Mouse (Mus musculus) thymus, postnatal 10 days (tissue): ENCODE results near the gene Fam193a.

Experiments
- DNase-seq, 2 experiments: peaks; one replicate each; pipeline ENCODE4 v3.0.0; 2021; ENCODE audit warnings: low spot score in 2 of 2

Gene Fam193a

DNA sequence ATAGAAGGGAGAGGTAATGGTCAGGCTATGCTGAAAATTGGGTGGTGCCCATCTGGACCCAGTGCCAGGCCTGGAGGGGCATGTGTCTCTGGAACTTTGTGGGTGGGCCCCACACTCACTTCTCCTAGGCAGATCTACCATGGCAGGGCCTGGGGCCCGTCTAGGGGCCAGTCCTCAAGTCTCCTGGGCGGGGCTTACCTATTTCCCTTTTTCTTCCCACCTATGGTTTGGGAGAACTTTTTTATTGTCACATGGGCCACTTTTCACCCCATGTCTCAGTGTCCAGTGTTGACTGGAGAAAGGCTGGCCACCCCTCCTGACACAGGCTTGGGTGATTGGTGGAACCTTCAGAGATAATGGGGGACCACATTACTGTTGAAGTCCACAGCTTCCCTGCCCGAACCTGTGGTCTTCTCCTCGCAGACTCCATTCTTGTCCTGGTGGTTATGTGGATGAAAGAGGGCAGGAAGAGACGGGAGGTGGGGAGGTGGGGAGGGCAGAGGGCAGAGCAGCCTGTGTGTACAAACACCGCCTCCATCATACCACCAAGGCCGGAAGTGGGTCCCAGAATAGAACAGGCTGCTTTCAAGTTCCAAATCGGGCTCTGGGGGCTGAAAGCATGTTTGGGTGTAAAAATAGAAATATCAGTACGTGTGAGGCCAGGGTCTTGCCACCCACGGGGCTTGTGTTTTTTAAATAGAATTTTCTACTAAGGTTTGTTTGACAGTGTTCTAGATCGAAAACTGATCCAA lies 150.9 kb downstream of the Fam193a start:
- peak; percentile 67 to 69 for DNase-seq

DNA sequence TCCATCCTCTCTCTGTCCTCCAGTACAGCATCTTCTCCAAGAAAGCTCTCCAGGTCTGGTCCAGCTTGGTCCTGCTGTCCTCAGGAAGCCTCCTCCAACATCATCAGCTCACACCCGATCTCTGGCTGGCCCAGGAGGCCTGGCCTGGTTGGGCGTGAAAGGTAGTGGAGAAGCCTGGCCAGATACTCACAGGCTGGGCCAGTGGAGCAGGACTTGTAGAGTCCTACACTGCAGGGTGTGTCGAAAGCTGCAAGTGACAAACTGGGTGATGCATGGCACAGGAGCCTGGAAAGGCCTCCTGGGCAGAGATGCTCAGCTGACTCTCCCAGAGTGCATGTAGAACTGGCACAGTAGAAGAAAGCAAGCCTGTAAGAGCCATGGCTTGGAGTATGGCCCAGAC lies 151.6 kb downstream of the Fam193a start:
- DNase-seq: no peak

DNA sequence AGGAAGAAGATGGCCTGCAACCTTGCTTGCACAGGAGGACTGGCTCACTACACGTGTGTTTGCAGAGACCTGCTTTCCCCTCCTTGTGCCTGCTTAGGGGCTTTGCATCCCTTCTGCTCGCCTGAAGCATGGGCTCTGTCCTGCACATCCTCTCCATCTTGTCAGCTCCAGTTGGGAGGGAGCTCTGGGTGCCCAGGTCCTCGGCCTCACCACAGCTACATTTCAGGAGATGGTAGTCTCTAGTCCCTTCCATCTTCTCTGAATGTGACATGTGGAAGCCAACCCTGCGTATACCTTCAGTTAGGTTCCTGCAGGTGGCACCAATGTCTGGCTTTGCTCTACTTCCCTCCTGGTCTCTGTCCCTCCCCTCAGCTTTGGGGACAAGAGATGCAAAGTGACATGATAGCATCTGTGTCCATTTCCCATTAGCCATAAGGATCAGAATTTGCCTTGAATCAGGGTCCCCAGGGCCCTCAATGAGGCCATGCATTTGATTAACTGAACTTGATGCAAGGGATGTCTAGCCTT lies 154.3 kb downstream of the Fam193a start:
- DNase-seq: no peak

- no peak for DNase-seq
These were observed 154.8 kb downstream of the Fam193a start for GRCm38 (mm10) chr5:34524511-34524910.

GRCm38 (mm10) chr5:34525663-34526476 lies 156.1 kb downstream of the Fam193a start, which contains the start of gene Sh3bp2:
TSS of gene Sh3bp2 (plus strand) at chr5:34525838.
- peak; percentile 92 to 96 for DNase-seq

DNA sequence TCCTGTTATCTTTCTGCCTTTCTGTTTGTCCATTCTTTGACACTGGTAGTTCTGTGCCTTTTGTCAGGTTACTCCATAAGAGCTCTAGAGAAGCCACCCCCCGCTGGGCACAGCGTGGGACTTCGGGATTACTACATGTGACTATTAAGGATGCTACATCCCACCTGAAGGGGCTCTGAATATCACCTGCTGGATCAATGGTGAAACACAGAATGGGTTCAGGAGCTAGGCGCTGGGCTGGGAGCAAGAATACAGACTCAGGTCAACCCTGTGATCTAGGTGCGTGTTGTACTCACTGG lies 156.7 kb downstream of the Fam193a start:
- DNase-seq: no peak

DNA sequence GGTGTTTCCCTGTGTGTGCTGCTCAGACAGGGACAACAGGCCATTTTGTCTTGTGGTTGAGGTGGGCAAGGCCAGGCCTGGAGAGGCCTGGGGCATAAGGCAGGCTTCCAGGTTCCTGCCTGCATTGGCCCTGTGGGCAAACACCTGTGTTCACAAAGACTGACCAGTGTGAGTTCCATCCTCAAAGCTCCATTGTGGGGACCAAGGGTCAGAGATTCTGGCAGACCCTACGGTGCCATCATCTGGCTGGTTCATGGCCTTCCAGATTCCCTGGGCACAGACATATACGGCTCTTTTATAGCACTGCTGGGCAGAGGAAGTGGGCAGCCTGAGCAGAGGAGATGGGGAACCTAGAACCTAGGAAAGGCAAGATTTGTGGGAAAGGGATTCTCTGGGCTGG lies 157.6 kb downstream of the Fam193a start:
- no peak for DNase-seq

- no peak for DNase-seq
These were observed 159.0 kb downstream of the Fam193a start for GRCm38 (mm10) chr5:34528724-34529123.

DNA sequence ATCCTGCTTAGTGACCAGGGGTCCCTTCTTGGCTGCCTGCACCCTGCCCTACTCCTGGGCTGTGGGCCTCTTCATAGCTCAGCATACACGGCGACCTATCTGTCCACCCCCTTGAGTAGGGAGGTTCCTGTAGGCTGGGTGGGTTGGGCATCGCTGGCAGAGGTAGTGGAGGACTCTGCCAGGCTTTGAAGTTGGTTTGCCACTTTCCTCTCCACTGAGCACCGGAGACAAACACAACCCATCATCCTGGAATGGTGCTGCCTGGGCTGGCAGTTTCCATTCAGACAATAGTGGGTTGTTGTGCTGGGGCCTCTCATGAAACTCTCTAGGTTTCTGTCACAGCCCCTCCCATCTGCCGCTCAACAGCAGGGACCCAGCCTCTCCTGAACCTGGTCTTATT lies 160.4 kb downstream of the Fam193a start:
- no peak for DNase-seq

DNA sequence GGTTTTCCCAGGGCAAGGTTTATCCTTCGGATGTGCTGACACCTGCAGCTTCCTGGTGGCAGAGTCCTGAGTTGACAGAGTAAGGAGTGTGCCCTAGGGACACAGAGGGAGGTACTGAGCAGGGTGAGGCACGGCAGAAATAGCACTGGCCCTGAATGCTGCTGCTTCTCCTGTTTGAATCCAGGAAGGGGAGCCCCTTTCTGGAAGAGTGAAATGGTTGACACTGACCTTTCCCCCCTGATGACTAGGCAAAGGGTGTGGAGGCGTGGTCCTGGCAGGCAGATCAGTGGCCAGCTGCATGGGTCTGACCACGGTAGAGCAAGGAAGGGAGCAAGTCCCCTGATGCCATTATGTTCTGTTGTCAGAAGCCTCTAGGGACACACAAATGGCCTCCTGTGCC lies 161.0 kb downstream of the Fam193a start:
- DNase-seq: no peak

DNA sequence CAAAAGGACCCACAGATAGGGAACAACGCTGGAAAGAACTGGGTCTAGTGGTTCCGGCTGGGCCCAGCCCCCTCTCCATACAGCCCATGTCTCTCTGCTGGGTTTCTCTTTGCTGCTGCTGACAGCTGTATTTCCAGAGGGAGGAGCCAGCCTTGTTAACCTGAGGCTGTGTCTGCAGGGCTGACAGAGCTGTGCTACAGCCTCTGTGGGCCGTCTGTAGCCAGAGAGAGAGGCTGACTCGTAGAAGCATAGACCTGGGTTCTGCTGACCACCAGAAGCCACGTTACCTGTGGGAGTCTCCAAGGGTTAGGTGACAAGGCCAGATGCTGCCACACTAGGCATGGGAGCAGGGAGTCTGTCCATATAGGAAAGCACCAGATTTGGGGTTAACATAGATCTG lies 163.3 kb downstream of the Fam193a start:
- no peak for DNase-seq

DNA sequence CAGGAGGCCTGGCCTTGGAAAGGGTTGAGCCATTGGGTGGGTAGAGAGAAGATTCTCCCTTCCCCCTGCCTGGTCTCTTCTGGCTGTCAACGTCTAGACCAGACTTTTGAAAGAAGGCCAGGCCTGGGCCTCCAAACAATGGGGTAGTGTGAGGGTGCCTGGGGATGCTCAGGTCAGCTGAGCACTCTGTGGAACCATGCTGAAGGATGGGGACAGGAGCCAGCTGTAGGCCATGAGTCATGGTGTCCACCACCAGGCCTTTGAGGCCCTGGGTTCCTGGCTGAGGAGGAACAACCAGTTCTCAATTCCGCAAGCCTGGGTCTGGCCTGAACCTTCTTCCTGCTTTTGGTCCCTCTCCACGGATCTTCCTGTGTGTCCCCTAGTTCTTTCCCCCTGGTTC lies 164.1 kb downstream of the Fam193a start:
- no peak for DNase-seq

GRCm38 (mm10) chr5:34534776-34535581 lies 165.2 kb downstream of the Fam193a start:
- DNase-seq: no peak

GRCm38 (mm10) chr5:34535831-34536230 lies 166.1 kb downstream of the Fam193a start:
- no peak for DNase-seq
